Mouse (Mus musculus): ENCODE data around the gene Tuba1b. TPM values are rescaled to one million over a fixed set of nuclear protein-coding genes. Genes with fewer than 3 reads are reported as not detected.
A peak's percentile ranks its signal among the peaks of the same experiment; 100 is the strongest.

Tuba1b gene
- polyA plus RNA-seq, 1 experiment from 2014 or later = 1,202 TPM

DNA sequence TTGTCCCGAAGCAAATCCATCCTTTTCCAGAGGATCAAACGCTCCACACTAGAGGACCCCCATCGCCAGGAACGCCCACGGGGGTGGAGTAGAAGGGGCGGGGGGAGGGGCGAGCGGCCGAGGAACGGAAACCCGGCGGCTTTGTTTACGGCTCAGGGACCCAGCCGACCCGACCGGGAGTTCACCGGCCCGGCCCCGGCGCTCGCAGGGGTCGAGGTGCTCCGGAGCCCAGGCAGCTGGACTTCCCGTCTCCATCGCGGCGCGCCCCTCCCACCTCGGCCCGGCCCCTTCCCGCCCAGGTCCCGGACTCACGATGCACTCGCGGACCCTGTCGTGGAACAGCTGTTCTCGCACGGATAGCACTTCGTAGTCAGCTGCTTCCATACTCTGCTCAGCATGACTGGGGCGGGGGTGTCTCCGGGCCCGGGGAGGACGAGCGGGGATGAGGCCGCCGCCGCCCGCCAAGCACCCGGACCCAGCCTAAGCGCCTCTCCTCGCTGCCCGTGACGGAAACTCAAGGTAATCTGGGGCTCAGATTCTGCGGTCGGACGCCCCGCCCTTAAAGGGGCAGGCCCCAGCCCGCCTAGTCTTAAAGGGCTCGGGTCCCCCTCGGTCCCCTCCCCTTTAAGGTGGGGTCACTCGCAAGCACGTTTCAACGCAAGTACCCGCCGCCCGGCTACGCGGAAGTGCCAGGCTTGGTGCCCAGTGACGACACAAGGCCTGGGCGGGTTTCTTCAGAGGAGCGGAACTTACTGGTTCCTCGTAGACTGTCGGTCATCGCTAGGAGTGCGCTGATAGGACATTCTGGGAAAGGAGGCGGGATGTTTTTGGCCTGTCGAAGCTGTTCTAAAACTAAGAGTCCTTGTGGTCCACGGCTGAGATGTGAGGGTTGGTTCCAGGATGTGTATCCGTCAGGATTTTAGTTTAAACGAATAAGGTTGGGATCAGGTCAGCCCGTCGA is 16.5 kb downstream of the Tuba1b start, which contains the start of gene Lmbr1l:
TSS of gene Lmbr1l (minus strand) at position 694 of the 961 bp plus-strand sequence.
- no peaks in the 10 kb centered on the region for H3K27me3 ChIP-seq
- under 1% methylated on average over 82 of the region's 82 CpGs for WGBS (ENCODE audit: insufficient replicate concordance)

DNA sequence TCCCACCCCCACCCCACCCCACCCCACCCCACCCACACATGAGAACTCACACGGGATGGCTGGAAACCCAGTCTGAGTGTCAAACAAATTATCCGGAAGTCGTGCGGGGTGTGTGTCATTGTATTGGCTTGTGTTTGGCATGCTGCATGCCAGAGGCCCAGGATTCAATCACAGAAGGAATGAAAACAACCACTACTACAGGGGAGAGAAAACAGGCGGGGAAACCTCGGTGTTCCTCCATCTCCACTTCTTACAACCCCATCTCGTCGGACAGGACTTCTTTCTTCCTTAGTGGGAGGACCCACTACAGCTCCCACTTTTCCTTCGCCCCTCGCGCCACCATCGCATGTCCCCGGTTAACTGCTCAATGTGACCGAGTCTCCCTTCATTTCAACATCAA is 17.3 kb downstream of the Tuba1b start:
- Histone ChIP-seq H3K27me3 (no peaks in the 10 kb centered on the region), H3K27ac (0 out of 2 replicates have a peak overlapping the region, but pooled peaks have one; percentile 88), H3K9me3 (replicated peaks) (no peaks in the 10 kb centered on the region), H3K4me3 (replicated peaks) (peak overlapping the region; percentile 92), H3K4me2 (peak overlapping the region; percentile 96), H3K4me1 (replicated peaks) (peaks cover 26% of the 10 kb centered on the region), H3K36me3 (no peaks in the 10 kb centered on the region), H3K9ac (peak overlapping the region; percentile 81)
- no peak for ATAC-seq (ENCODE audit: low read depth)
- 1% methylated on average over 14 of the region's 14 CpGs for WGBS (ENCODE audit: insufficient replicate concordance)
- DNase-seq = no peak

More for the DNA sequence above, 16.5 kb downstream of the Tuba1b start, which contains the start of gene Lmbr1l:
- peaks cover 29% of the 10 kb centered on the region for H3K4me1 ChIP-seq (replicated peaks)
- peak within 1 kb of the TSS; percentile 96 for H3K4me2 ChIP-seq
- peak; percentile 99 for ATAC-seq (ENCODE audit: low read depth)
- DNase-seq = peak; percentile 99
- H3K9me3 ChIP-seq (replicated peaks) = no peaks in the 10 kb centered on the region
- no peaks in the 10 kb centered on the region for H3K36me3 ChIP-seq
- H3K27ac ChIP-seq = peak within 1 kb of the TSS; percentile 88
- peak within 1 kb of the TSS; percentile 92 for H3K4me3 ChIP-seq (replicated peaks)
- H3K9ac ChIP-seq = peak within 1 kb of the TSS; percentile 81

DNA sequence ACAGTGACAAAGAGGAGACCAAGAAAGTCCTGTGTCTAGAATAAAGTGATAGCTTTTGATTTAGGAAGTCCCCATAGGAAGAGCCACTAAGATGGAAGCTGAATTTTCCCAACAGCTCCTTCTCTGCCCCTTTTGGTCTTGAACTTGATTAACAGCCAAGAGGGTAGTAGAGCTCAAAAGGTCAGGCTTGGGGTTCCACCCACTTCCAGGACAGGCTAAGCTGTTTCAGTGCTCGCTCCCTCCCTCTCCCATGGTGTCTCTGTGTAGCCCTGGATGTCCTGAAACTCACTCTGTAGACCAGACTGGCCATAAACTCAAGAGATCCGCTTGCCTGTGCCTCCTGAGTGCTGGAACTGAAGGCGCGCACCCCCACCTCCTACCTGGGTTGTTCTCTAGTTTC is 18.3 kb downstream of the Tuba1b start:
- Histone ChIP-seq H3K36me3 (peaks cover 5% of the 10 kb centered on the region; the same call in 1 of the 2 replicates), H3K4me1 (replicated peaks) (peaks cover 26% of the 10 kb centered on the region), H3K9ac (no peak overlapping the region), H3K27ac (no peak overlapping the region), H3K27me3 (no peaks in the 10 kb centered on the region), H3K4me3 (replicated peaks) (peak overlapping the region; percentile 92; the same call in 1 of the 2 replicates), H3K4me2 (peak overlapping the region; percentile 96), H3K9me3 (replicated peaks) (no peaks in the 10 kb centered on the region)
- DNase-seq = no peak
- 85% methylated on average over 4 of the region's 4 CpGs for WGBS (ENCODE audit: insufficient replicate concordance)
- ATAC-seq (ENCODE audit: low read depth) = no peak

DNA sequence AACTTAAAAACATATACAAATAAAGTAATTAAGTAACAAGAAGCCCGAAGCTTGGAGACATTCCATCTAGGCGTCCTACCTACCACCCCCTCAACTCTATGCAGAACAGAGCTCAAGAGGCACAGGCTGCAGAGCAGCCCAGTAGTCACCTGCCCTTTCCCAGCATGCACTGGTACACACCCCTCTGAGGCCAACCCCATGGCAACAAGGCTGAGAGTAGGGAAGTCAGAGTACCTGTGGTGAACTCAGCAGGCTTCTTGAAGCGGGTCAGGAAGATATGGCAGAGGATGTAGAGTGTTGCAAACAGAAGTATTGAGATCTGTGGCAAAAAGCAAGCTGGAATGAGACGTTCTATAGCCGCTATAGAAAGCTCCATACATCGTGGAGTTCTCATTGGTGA is 19.5 kb downstream of the Tuba1b start:
- Histone ChIP-seq H3K27me3 (no peaks in the 10 kb centered on the region), H3K36me3 (peaks cover 10% of the 10 kb centered on the region), H3K9ac (no peak overlapping the region), H3K4me2 (no peak overlapping the region), H3K4me1 (replicated peaks) (peaks cover 26% of the 10 kb centered on the region), H3K9me3 (replicated peaks) (no peaks in the 10 kb centered on the region), H3K4me3 (replicated peaks) (no peak overlapping the region), H3K27ac (no peak overlapping the region)
- ATAC-seq (ENCODE audit: low read depth) (no peak), DNase-seq (no peak)
- WGBS (ENCODE audit: insufficient replicate concordance) = 71% methylated on average over 6 of the region's 6 CpGs

DNA sequence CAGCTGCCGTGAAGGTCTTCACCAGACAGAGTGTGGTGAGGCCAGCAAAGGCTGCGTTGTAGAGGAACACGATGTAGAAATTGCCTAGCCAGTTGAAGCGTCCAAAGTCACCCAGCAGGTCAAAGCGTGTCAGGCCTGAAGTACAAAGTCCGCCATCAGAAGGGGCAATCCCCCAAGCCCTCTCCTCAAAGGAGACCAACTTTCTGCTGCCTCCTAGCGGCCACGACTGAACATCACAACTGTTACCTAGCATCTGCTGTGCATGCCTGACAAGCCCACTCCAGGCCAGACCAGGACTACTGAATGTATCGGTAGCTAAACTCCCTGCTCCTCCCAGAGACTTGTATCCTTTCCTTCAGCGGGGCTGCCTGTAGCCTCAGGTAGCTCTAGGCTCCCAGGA is 29.7 kb downstream of the Tuba1b start:
- H3K9me3 ChIP-seq (replicated peaks) = no peaks in the 10 kb centered on the region
- no peak overlapping the region for H3K4me2 ChIP-seq
- H3K4me1 ChIP-seq (replicated peaks) = no peaks in the 10 kb centered on the region
- no peak for ATAC-seq (ENCODE audit: low read depth)
- peak; percentile 30 for DNase-seq
- no peak overlapping the region for H3K4me3 ChIP-seq (replicated peaks)
- H3K27me3 ChIP-seq = peaks cover 17% of the 10 kb centered on the region
- no peak overlapping the region for H3K9ac ChIP-seq
- 0 out of 2 replicates have a peak, but pooled peaks cover 9% of the 10 kb centered on the region for H3K36me3 ChIP-seq
- no peak overlapping the region for H3K27ac ChIP-seq
- WGBS (ENCODE audit: insufficient replicate concordance) = 30% methylated on average over 10 of the region's 10 CpGs

DNA sequence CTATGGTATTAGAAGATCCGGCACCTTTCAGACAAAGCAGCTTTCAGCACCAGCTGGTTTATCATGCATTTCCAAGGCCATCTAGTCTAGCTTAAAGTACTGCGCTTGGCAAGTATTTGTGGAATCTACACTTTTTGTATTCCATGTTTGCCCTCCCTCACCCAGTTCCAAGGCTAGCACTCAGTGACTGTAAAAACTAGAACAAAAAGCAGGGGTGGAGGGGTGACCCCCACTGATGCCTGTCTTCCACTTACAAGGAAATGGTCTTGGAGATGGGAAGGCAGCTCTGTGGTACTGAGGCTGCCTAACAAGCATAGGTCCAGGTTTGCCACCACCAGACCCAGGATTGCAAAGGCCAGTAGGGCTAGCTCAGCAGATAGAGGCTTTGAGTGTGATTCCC is 31.8 kb downstream of the Tuba1b start:
- H3K4me3 ChIP-seq (replicated peaks) = no peak overlapping the region
- H3K9ac ChIP-seq = no peak overlapping the region
- no peak overlapping the region for H3K4me2 ChIP-seq
- H3K27me3 ChIP-seq = peaks cover 38% of the 10 kb centered on the region
- WGBS (ENCODE audit: insufficient replicate concordance) = 89% methylated on average over 2 of the region's 2 CpGs
- peaks cover 10% of the 10 kb centered on the region for H3K4me1 ChIP-seq (replicated peaks)
- no peak overlapping the region for H3K27ac ChIP-seq
- H3K36me3 ChIP-seq = no peaks in the 10 kb centered on the region
- ATAC-seq (ENCODE audit: low read depth) (no peak), DNase-seq (no peak)
- H3K9me3 ChIP-seq (replicated peaks) = no peaks in the 10 kb centered on the region

DNA sequence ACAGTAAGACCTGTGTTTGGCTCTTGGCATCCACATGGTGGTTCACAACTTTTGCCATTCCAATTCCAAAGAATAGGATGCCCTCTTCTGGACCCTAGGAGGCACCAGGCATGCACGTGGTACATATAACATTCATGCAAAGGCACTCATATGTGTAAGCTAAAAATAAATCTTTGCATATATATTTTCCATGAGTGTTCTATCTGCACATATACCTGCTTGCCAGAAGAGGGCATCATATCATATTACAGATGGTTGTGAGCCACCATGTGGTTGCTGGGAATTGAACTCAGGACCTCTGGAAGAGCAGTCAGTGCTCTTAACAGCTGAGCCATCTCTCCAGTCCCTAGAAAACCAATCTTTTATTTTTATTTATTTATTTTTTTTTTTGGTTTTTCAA is 32.8 kb downstream of the Tuba1b start:
- no peak overlapping the region for H3K9ac ChIP-seq
- ATAC-seq (ENCODE audit: low read depth) (no peak), DNase-seq (no peak)
- H3K4me1 ChIP-seq (replicated peaks) = peaks cover 21% of the 10 kb centered on the region
- H3K9me3 ChIP-seq (replicated peaks) = no peaks in the 10 kb centered on the region
- WGBS (ENCODE audit: insufficient replicate concordance) = 43% methylated on average over 1 of the region's 1 CpGs
- H3K4me3 ChIP-seq (replicated peaks) = no peak overlapping the region
- no peak overlapping the region for H3K4me2 ChIP-seq
- peaks cover 48% of the 10 kb centered on the region for H3K27me3 ChIP-seq
- no peak overlapping the region for H3K27ac ChIP-seq
- H3K36me3 ChIP-seq = no peaks in the 10 kb centered on the region

DNA sequence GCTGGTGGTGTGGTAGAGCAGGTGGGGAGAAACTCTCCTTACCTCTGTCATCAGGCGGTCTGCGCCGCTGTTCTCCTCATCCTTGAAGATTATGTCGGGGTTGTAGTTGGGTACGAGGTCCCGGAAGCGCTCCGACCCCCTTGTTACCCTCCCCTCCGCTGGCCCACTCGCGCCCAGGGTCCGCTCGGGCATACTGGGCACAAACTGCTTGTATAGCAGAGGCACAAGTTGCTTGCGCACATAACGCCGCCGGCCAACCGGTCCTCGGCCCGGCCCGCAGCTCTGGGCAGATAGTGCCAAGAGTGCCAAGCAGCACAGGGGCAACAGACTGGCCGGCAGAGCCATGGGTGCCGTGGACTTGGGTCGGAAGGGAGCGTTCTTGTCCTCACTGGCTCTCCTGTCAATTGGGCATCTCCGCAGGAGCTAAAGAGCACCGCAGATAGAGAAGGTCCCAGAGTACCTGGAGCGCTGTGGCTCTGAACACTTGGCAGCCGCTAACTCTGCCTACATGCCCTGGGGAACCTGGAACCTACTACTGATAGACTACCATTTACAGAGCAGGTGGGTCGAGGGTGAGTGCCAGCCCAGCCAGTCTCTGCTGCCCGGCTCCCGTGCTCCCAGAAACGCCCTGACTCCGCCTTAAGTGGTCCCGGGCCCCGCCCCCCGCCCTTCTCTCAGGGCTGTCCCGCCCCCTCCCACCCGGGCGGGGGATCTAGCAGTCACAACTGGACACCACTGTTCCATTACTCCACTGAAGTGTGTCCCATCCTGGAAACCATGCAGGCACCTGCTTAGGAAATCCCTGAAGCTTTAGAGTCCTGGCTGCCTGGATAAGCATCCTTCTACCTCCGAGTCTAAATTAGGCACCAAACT is 36.2 kb downstream of the Tuba1b start, which contains the start of gene Dhh:
TSS of gene Dhh (minus strand) at position 613 of the 873 bp plus-strand sequence.
- no peak for DNase-seq
- H3K9ac ChIP-seq = no peak within 1 kb of the TSS
- no peaks in the 10 kb centered on the region for H3K36me3 ChIP-seq
- peaks cover 55% of the 10 kb centered on the region for H3K4me1 ChIP-seq (replicated peaks)
- ATAC-seq (ENCODE audit: low read depth) = no peak
- H3K4me3 ChIP-seq (replicated peaks) = peak within 1 kb of the TSS; percentile 16; the same call in 1 of the 2 replicates
- H3K27me3 ChIP-seq = peaks cover 82% of the 10 kb centered on the region
- H3K27ac ChIP-seq = no peak within 1 kb of the TSS
- H3K4me2 ChIP-seq = peak within 1 kb of the TSS; percentile 38
- 2% methylated on average over 41 of the region's 41 CpGs for WGBS (ENCODE audit: insufficient replicate concordance)
- no peaks in the 10 kb centered on the region for H3K9me3 ChIP-seq (replicated peaks)

DNA sequence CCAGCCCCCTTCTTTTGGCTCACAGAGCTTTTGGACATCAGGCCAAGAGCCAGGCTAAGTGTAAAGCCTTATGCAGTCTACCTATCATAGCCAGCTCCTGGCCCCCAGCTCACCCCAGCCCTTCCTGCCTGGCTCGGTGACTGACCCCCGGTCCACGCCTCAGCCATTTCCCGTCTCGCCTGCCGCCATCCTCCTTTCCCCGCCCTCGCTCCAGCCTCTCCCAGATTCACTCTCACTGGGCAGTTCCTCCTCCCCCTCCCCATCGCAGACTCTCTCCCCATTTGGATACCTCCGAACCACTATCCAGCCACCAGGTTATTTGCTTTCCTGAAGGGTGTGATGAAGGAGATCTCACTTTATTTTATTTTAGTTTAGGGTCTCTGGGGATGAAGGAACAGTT is 36.9 kb downstream of the Tuba1b start:
- ATAC-seq (ENCODE audit: low read depth) (no peak), DNase-seq (no peak)
- no peaks in the 10 kb centered on the region for H3K9me3 ChIP-seq (replicated peaks)
- H3K9ac ChIP-seq = no peak overlapping the region
- 3% methylated on average over 10 of the region's 10 CpGs for WGBS (ENCODE audit: insufficient replicate concordance)
- peaks cover 60% of the 10 kb centered on the region for H3K4me1 ChIP-seq (replicated peaks)
- H3K36me3 ChIP-seq = no peaks in the 10 kb centered on the region
- H3K27me3 ChIP-seq = peaks cover 89% of the 10 kb centered on the region
- H3K4me3 ChIP-seq (replicated peaks) = peak overlapping the region; percentile 14; the same call in 1 of the 2 replicates
- peak overlapping the region; percentile 38; the same call in 1 of the 2 replicates for H3K4me2 ChIP-seq
- H3K27ac ChIP-seq = no peak overlapping the region

DNA sequence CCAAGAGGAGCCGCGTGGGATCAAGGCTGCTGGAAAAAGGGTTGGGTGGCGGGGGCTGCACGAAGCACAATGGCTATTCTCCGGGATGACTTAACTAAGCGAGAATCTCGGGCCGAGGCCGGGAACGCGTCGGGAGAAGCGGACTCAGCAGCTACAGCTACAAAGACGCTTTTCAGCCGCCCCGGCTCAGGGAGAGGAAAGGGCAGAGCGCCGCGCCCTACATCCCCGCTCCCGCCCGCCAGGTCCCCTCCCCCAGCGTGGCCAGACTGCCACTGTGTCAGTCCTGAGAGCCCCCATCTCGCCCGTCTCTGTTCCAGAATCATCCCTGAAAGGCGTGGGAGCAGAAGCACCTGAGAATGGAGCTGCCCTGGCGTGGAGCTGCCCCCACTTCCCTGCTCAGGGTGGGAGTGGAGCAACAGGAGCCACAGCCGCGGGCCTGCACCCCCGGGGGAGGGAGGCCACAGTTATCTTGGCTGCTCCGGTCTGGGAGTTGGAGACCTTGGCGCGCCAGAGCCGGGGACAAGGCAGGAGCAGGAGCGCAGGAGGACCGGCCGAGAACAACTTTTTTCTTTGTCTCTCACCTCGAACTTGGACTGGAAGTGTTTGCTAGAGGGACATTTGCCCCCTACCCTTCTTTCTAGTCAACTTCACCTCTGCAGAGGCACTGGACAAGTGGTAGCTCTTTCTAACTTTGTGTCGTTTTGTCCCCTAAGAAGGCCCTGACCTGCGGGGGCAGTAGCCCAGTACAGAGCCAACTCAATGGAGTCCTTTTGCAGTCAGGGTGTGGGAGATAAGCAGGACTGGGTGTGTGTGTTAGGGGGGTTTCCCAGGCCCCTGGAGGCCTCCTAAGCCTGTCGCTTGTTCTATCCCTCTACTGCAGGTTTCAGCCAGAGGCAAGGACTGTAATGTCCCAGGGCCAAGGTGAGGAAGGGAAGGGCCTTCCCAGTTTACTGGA is 38.5 kb downstream of the Tuba1b start:
- WGBS (ENCODE audit: insufficient replicate concordance) = 2% methylated on average over 41 of the region's 41 CpGs
- peak overlapping the region; percentile 26; the same call in 1 of the 2 replicates for H3K9ac ChIP-seq
- peak overlapping the region; percentile 85 for H3K4me2 ChIP-seq
- peak; percentile 69 for ATAC-seq (ENCODE audit: low read depth)
- DNase-seq = no peak
- H3K4me1 ChIP-seq (replicated peaks) = peaks cover 75% of the 10 kb centered on the region
- H3K27me3 ChIP-seq = peaks cover 93% of the 10 kb centered on the region
- H3K4me3 ChIP-seq (replicated peaks) = peak overlapping the region; percentile 61
- no peaks in the 10 kb centered on the region for H3K9me3 ChIP-seq (replicated peaks)
- H3K36me3 ChIP-seq = no peaks in the 10 kb centered on the region
- H3K27ac ChIP-seq = no peak overlapping the region
